Mouse (Mus musculus) liver, embryonic 16.5 days (tissue): ENCODE measurements around the gene H1foo. TPM values are rescaled to one million over a fixed set of nuclear protein-coding genes. Genes with fewer than 3 reads are reported as not detected.
A peak's percentile ranks its signal among the peaks of the same experiment; 100 is the strongest.

Experiments
- ATAC-seq: fragments of 200-750 bp; cut with Nextera tagmentation; 2 replicates; pipeline ENCODE4 v1.8.0; 2017; ENCODE audit warnings: low read depth, mild to moderate bottlenecking, moderate number of reproducible peaks, moderate library complexity
- H3K27ac ChIP-seq: fragments of 300-500 bp; sonication (generic); 2 replicates; pipeline ENCODE4 v1.5.1; 2014; ENCODE audit warnings: mild to moderate bottlenecking, low read length
- H3K27me3 ChIP-seq: fragments of 300-500 bp; sonication (generic); 2 replicates; pipeline ENCODE4 v1.6.1; 2014; ENCODE audit warnings: low read depth, low read length, mixed read lengths; ENCODE audit not compliant: control insufficient read depth, insufficient read depth
- H3K36me3 ChIP-seq: fragments of 300-500 bp; sonication (generic); 2 replicates; pipeline ENCODE4 v1.6.1; 2014; ENCODE audit warnings: mild to moderate bottlenecking; ENCODE audit not compliant: control insufficient read depth, insufficient read depth
- H3K4me1 ChIP-seq: fragments of 300-500 bp; sonication (generic); 2 replicates; pipeline ENCODE4 v1.6.1; 2014; ENCODE audit warnings: low read depth, low read length, mixed read lengths; ENCODE audit not compliant: control insufficient read depth
- H3K4me2 ChIP-seq: fragments of 300-500 bp; sonication (generic); 2 replicates; pipeline ENCODE4 v1.6.1; 2014; ENCODE audit warnings: low read depth, low read length, mixed read lengths
- H3K4me3 ChIP-seq: fragments of 300-500 bp; sonication (generic); 2 replicates; pipeline ENCODE4 v1.5.1; 2014; ENCODE audit warnings: low read depth, mild to moderate bottlenecking, low read length
- H3K9ac ChIP-seq: fragments of 300-500 bp; sonication (generic); 2 replicates; pipeline ENCODE4 v1.6.1; 2014; ENCODE audit warnings: low read depth, low read length
- H3K9me3 ChIP-seq: fragments of 300-500 bp; sonication (generic); replicated peaks from 2 replicates; pipeline ENCODE4 v1.6.1; 2016; ENCODE audit warnings: low read length; ENCODE audit not compliant: control insufficient read depth
- WGBS: fragments of 180-500 bp; shearing (Covaris S2); extraction: QIAGEN DNeasy Blood & Tissue Kit; methylation state at CpG from one replicate; pipeline ENCODE4 v1.1.7; 2014; ENCODE audit not compliant: insufficient replicate concordance; 5-methylcytosine and 5-hydroxymethylcytosine counted together
- polyA plus RNA-seq: library from polyadenylated mRNA; unstranded; fragments of >200 nt; fragmentation: Nextera tagmentation; extraction: Ambion mirVana; gene quantifications from 2 replicates; pipeline ENCODE4 v1.2.1, GENCODE M21; 2015

The H1foo gene
- polyA plus RNA-seq, 1 experiment from 2014 or later: not detected

DNA sequence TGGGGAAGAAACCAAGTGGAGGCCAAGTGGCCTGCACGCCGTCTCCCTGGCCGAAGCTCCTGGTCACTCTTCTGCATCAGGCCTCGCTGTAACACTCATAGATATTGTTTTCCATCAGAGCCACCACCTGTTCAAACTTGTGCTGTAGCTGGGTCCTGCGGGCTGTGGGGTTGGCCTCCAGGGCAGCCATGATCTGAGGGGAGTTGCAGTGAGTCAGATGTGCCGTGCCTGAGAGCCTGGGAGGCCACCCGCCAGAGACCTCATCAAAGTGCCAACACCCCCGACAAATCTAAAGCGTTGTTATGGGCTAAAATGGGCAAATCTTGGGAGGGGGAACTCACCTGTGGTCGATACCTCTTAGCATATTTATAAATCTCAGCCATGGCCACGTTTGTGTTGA, 10.9 kb downstream of the H1foo start:
- no peak overlapping the region for H3K9ac ChIP-seq
- peaks cover 4% of the 10 kb centered on the region; the same call in 1 of the 2 replicates for H3K4me1 ChIP-seq
- no peaks in the 10 kb centered on the region for H3K27me3 ChIP-seq
- no peaks in the 10 kb centered on the region; the same call in 1 of the 2 replicates for H3K36me3 ChIP-seq
- no peak overlapping the region for H3K27ac ChIP-seq
- no peaks in the 10 kb centered on the region for H3K9me3 ChIP-seq
- H3K4me2 ChIP-seq: no peak overlapping the region
- H3K4me3 ChIP-seq: no peak overlapping the region
- WGBS: 69% methylated on average over 11 of the region's 11 CpGs
- no peak for ATAC-seq

DNA sequence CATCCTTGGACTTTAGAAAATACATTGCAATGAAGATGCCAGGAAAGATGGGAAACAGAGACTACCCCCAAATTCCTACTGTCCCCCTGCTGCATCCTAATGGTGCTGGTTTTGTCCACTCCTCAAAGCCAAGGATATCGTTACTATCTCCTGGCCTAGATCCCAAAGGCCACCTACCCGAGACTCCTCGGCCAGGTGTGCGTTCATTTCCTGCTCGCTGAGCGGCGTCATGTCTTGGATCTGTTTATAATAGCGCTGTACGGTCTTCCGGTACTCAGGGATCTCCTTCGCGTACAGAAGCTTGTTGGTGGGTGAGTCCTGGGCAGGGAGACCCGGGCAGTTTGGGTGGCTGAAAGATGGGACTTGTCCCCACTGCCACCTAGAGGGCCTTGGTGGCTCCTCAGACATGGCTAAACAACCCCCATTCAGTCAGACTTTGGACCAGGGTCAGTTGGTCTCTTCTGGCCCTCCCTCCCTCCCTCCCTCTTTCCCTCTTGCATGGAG, 11.7 kb downstream of the H1foo start:
- Histone ChIP-seq H3K4me3 (no peak overlapping the region), H3K27me3 (no peaks in the 10 kb centered on the region), H3K9me3 (no peaks in the 10 kb centered on the region), H3K4me1 (peaks cover 4% of the 10 kb centered on the region; the same call in 1 of the 2 replicates), H3K36me3 (no peaks in the 10 kb centered on the region; the same call in 1 of the 2 replicates), H3K4me2 (no peak overlapping the region), H3K27ac (no peak overlapping the region), H3K9ac (no peak overlapping the region)
- ATAC-seq: no peak
- 79% methylated on average over 13 of the region's 13 CpGs for WGBS

DNA sequence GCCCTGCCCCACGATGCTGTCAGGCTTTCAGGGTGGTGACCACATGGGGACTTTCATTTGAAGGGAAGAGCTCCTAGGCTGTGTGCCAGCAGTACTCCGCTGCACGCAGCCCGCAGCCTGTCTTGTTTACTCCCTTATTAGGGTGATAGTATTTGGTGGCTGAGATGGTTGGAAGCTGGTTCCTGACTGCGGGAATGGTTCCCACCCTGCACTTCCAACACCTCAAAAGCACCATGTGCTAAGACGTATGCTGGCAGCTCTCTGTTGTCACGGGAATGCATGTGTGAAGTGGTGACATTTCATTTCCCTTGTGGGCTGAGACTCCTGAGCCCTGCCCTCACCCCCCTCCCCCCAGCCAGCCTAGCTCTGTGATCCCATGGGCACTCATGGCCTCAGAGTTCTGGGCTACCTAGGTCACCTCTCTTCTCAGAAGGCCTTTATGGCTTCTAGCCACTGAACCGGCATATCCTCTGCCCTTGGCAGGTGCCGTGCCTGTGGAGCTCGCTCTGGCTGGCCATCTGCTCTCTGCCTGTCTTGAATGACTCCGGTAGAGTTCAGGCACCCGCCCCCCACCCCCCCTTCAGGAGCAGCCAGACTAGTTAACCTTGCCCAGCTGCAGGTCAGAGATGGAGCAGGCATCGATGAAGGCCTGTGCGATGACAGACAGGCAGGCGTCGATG, 12.3 kb downstream of the H1foo start:
- 60% methylated on average over 16 of the region's 16 CpGs for WGBS
- Histone ChIP-seq H3K9me3 (no peaks in the 10 kb centered on the region), H3K27ac (no peak overlapping the region), H3K9ac (no peak overlapping the region), H3K4me1 (peaks cover 4% of the 10 kb centered on the region; the same call in 1 of the 2 replicates), H3K4me3 (no peak overlapping the region), H3K4me2 (no peak overlapping the region), H3K36me3 (no peaks in the 10 kb centered on the region; the same call in 1 of the 2 replicates), H3K27me3 (no peaks in the 10 kb centered on the region)
- ATAC-seq: peak; percentile 67

DNA sequence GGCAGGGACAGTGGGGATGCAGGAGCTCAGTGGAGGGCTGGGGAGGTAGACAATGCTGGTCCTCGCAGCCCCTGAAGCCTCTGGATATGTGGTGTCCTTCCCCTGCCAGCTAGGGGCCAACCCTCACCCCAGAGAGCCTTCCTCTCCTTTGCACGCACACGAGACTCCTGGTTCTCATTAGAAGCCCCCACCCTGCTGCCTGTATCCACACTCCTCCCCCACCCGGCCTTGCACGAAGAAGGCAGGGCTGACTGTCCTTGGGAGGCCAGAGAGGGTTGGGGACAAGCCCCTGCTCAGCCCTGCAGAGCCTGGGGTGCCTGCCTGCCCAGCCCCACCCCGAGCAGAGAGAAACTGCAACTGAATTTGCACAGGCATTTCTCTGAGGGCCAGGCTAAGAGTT, 12.9 kb downstream of the H1foo start:
- Histone ChIP-seq H3K4me1 (peaks cover 4% of the 10 kb centered on the region; the same call in 1 of the 2 replicates), H3K27ac (no peak overlapping the region), H3K36me3 (no peaks in the 10 kb centered on the region; the same call in 1 of the 2 replicates), H3K9me3 (no peaks in the 10 kb centered on the region), H3K4me3 (no peak overlapping the region), H3K4me2 (no peak overlapping the region), H3K9ac (no peak overlapping the region), H3K27me3 (no peaks in the 10 kb centered on the region)
- WGBS: 51% methylated on average over 6 of the region's 6 CpGs
- no peak for ATAC-seq

DNA sequence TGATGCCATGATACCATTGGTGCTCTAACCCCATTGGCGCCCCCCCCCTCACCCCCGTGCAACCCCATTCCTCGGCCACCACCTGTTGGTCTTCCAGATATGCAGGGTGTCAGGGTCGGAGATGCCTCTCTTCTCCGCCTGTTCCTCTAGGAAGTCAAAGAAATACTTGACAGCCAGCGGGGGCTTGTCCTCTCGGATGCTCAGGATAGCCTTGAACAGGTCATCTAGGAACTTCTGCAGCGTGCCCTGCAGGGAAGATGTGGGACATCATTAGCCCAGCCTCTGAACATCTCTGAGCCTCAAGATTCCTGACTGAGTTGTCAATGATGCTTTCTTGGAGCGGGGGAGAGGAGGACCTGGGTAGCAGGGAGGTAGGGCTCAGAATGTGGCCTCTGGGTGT, 13.7 kb downstream of the H1foo start:
- no peak for ATAC-seq
- Histone ChIP-seq H3K4me2 (no peak overlapping the region), H3K4me1 (peaks cover 4% of the 10 kb centered on the region; the same call in 1 of the 2 replicates), H3K4me3 (no peak overlapping the region), H3K36me3 (no peaks in the 10 kb centered on the region; the same call in 1 of the 2 replicates), H3K9me3 (no peaks in the 10 kb centered on the region), H3K27me3 (no peaks in the 10 kb centered on the region), H3K27ac (no peak overlapping the region), H3K9ac (no peak overlapping the region)
- 76% methylated on average over 9 of the region's 9 CpGs for WGBS

DNA sequence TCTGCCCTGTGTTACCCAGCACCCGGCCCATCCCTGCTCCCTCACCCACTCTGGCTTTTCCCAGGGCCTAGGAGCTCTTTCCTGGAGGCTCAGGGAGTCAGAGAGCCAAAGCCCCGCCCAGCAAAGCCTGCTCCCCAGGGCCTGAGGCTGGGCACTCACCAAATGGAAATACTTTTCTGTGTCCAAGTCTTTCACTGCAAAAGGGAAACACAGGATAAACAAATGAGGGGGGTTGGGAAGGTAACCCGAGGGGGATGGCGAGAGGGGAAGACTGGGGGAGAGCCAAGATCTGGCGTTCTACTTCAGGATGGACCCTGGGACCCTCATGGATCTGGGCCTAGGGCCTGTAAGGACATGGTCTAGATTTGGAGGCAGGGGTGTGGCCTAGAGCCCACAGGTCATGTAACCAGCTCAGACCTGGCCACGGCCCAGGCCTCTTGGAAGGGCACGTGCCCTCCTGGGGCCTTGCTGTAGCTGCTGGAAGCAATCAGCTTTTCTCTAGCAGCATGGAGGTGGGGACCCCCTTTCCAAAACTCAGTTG, 14.5 kb downstream of the H1foo start:
- no peak overlapping the region for H3K9ac ChIP-seq
- ATAC-seq: no peak
- peaks cover 4% of the 10 kb centered on the region; the same call in 1 of the 2 replicates for H3K4me1 ChIP-seq
- no peak overlapping the region for H3K4me2 ChIP-seq
- H3K27me3 ChIP-seq: no peaks in the 10 kb centered on the region
- H3K27ac ChIP-seq: no peak overlapping the region
- no peak overlapping the region for H3K4me3 ChIP-seq
- H3K9me3 ChIP-seq: no peaks in the 10 kb centered on the region
- WGBS: 70% methylated on average over 7 of the region's 7 CpGs
- no peaks in the 10 kb centered on the region; the same call in 1 of the 2 replicates for H3K36me3 ChIP-seq

DNA sequence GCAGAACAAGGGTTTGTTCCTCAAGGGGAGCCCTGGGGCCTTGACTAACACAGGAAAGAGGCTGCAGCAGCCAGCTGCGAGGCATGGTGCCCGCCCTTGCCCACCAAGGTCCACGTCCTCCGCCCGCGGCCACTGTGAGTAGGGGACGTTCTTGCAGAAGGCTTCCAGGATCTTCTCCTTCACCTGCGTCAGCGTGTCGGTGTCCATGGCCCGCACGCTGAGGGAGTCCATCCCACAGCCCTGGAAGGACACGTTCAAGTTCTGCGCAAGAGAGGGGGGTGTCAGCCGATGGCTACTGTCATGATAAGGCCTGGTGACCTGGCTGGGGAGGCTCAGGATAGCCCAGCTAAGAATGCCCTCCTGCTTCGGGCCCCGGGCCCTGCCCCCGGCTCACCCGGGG, 15.6 kb downstream of the H1foo start:
- no peak overlapping the region for H3K27ac ChIP-seq
- WGBS: 80% methylated on average over 19 of the region's 19 CpGs
- peaks cover 4% of the 10 kb centered on the region; the same call in 1 of the 2 replicates for H3K4me1 ChIP-seq
- no peak for ATAC-seq
- no peak overlapping the region for H3K4me2 ChIP-seq
- H3K9me3 ChIP-seq: no peaks in the 10 kb centered on the region
- no peaks in the 10 kb centered on the region; the same call in 1 of the 2 replicates for H3K36me3 ChIP-seq
- no peak overlapping the region for H3K9ac ChIP-seq
- no peak overlapping the region for H3K4me3 ChIP-seq
- no peaks in the 10 kb centered on the region for H3K27me3 ChIP-seq

DNA sequence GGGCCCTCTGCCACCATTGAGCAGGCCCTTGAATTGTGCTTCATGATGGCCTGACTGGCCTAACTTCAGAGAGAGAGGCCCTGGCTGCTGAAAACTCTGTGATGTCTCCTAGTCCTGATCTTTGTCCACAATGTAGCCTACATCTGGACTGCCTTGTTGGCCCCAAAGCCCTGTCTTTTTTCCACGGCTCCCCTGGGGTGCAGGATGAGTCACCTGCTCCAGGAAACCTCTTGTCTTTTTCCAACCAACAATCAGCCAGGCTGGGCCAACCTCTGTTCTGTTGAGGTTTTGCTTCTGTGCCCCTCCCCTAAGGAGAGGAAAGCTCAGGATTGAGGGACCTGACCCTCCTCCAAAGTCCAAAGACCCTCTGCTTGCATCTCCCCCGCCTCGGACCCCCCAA, 17.0 kb downstream of the H1foo start:
- Histone ChIP-seq H3K4me3 (no peak overlapping the region), H3K27me3 (no peaks in the 10 kb centered on the region), H3K4me1 (peaks cover 4% of the 10 kb centered on the region; the same call in 1 of the 2 replicates), H3K9ac (no peak overlapping the region), H3K4me2 (no peak overlapping the region), H3K27ac (no peak overlapping the region), H3K36me3 (no peaks in the 10 kb centered on the region), H3K9me3 (no peaks in the 10 kb centered on the region)
- no peak for ATAC-seq
- 71% methylated on average over 3 of the region's 3 CpGs for WGBS

DNA sequence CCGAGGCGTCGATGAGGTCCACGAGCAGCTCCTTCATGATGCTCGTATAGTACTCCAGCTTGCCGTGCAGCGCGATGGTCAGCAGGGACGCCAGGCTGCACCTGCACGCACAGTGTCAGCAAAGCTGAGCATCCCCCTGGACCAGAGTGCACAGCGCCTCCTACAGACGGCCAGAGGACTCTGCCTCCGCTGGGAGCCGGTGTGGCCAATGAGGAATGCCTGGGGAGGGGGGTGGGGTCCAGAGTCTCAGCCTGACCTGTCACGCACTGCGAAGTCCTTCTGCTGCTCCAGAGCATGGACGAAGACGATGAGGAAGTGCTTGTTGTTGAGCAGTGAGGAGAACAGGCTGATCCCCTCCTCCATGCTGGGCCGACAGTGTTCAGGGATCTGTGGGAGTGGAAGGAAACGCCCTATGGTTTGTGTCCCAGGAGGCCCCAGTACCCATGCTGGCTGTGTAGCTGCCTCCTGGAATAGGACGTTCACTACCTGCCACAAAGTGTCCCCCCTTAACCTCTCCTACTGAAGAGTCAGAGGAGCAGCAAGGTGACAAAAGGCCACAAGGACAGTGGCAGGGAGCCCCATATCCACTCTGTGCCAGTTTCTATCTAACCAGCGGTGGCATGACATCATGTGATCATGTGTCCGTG, 17.8 kb downstream of the H1foo start:
- no peaks in the 10 kb centered on the region for H3K36me3 ChIP-seq
- no peak overlapping the region for H3K9ac ChIP-seq
- H3K27me3 ChIP-seq: no peaks in the 10 kb centered on the region
- WGBS: 70% methylated on average over 23 of the region's 23 CpGs
- no peak overlapping the region for H3K27ac ChIP-seq
- no peak overlapping the region for H3K4me3 ChIP-seq
- H3K4me2 ChIP-seq: no peak overlapping the region
- H3K9me3 ChIP-seq: no peaks in the 10 kb centered on the region
- H3K4me1 ChIP-seq: no peaks in the 10 kb centered on the region
- ATAC-seq: no peak
